Mouse (Mus musculus): Measurements from ENCODE around the gene Gdf9.

GRCm38 (mm10) chr11:53446183-53446582 is 15.4 kb downstream of the Gdf9 start:
- TF ChIP-seq POLR2A (IDR thresholded peaks at IDR 0.05; ENCODE audit: borderline replicate concordance, extremely low read depth, low read depth, low read length) = no peak
- no peak for TF ChIP-seq CTCF (IDR thresholded peaks at IDR 0.05; ENCODE audit: insufficient read depth, low read length)

Measured in lung, adult 2 months (tissue).